Mouse (Mus musculus) forelimb bud, embryonic 11.5 days (tissue): Measurements from ENCODE around the gene Afp.

ENCODE experiments used
- DNase-seq: peaks from one replicate; pipeline ENCODE4 v3.0.0-alpha.2; 2012; ENCODE audit warnings: low read depth, low spot score

Afp gene

DNA sequence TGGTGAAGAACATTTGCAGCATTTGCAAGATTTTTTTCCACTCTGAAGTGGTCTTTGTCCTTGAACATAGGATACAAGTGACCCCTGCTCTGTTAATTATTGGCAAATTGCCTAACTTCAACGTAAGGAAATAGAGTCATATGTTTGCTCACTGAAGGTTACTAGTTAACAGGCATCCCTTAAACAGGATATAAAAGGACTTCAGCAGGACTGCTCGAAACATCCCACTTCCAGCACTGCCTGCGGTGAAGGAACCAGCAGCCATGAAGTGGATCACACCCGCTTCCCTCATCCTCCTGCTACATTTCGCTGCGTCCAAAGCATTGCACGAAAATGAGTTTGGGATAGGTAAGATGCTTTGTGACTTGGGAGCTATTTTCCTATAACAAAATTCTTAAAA is at the start of gene Afp:
Gene Afp (plus strand): TSS at position 220 of the 400 bp plus-strand sequence.
- DNase-seq = no peak

DNA sequence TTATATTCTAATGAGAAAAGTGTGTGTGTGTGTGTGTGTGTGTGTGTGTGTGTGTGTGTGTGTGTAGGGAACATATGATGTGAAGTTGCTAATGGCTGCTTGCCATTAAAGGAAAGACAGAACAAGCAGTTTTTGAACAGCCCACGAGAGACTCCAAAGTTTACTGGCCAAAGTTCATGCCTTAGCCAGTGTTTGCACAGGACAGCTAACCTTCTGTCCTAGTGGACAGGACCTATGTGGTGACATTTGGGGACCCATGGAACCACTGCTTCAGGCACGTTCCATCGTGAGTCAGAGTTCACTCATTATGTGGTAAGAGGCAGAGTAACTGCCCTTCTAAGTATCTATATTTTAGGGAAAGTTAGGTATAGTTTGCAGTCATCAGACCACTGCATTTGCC is 43.0 kb upstream of the Afp start:
- no peak for DNase-seq

DNA sequence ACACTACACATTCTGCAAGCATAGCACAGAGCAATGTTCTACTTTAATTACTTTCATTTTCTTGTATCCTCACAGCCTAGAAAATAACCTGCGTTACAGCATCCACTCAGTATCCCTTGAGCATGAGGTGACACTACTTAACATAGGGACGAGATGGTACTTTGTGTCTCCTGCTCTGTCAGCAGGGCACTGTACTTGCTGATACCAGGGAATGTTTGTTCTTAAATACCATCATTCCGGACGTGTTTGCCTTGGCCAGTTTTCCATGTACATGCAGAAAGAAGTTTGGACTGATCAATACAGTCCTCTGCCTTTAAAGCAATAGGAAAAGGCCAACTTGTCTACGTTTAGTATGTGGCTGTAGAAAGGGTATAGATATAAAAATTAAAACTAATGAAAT is 40.6 kb upstream of the Afp start:
- no peak for DNase-seq

DNA sequence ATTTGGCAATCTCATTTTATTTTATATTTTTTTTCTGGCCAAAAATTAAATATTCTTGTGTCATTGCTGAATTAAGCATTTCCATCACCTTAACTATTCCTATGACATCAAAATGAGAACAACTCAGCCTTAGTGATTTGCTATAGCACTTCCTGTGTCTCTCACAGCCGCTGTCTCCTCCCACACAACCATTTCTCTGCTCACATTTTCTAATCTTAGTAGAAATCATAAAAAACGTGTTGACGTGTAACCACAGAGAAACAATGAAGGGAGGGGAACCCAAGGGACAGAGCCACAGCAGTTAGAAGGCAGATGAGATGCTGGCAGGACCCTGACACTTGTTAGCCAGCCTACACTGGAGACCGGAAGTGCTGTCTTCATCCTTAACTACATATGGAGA is 37.8 kb upstream of the Afp start:
- DNase-seq = no peak

DNA sequence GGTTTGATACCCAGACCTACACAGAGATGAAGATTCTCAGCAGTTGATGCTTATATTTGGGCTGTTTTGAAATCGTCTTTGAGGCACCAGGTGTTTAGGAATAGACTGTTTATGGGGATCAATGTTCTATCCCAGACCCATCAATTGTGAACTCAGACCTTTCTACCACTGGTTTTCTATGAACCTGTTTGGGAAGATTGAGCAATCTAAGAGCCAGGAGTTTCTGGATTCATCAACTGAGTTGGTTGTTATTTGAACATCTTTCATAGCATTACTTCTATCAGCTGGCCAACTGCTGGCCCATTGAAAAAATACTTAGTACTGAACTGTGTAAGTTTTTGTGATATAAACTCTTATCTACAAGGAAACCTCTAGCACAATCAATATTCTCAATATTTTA is 33.3 kb upstream of the Afp start:
- DNase-seq = no peak

DNA sequence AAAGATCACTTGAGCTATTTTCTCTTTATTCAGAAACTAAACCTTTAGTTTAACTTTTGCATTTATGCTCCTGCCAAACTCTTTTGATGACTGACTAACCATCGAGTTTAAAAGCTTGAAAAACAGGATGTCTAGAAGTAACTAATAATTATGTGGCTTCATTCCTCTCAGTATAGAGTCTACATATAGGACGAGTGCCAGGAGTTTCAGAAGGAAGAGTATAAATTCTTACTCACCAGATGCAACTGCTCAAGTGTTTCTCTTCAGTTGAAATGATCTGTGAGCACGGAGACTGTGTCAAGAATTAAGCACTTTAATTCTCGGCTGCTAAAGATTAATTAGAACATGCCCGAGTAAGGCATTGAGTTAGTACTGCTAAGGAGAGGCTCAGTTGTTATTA is 31.8 kb upstream of the Afp start:
- DNase-seq = no peak

DNA sequence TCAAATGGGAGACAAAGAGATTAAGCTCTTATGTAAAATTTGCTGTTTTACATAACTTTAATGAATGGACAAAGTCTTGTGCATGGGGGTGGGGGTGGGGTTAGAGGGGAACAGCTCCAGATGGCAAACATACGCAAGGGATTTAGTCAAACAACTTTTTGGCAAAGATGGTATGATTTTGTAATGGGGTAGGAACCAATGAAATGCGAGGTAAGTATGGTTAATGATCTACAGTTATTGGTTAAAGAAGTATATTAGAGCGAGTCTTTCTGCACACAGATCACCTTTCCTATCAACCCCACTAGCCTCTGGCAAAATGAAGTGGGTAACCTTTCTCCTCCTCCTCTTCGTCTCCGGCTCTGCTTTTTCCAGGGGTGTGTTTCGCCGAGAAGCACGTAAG is 29.9 kb upstream of the Afp start, which contains the start of gene Alb:
Gene Alb (plus strand): TSS at position 279 of the 400 bp plus-strand sequence.
- DNase-seq = no peak

DNA sequence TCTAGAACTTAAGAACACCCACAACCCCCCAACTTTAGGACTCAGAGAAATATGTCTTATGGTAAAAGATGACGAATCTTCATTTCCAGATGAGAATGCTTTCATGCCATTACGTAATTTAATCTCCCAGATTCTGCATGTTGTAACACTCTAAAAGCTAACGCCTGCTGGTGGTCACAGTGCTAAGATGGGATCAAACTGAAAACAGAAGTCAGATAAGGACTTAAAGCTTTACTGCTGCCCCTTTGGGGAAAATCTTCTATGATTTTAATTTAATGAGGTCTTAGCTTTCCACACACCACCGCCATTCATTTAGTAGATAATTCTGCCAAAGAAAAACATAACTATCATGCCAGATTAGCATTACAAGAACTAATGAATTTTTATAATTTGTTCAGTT is 23.7 kb upstream of the Afp start:
- no peak for DNase-seq

DNA sequence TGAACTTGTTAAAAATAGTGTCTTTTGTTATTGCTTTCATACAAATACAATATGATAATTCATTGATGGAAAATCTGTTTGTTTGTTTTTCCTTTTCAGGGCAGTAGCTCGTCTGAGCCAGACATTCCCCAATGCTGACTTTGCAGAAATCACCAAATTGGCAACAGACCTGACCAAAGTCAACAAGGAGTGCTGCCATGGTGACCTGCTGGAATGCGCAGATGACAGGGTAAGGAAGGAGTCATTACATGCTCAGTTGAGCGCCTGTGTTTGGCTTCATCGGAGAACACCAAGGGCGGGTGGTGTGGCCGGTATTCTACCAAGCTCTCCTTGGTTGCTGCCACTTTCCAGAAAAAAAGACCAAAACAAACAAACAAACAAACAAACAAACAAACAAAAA is 23.3 kb upstream of the Afp start:
- DNase-seq = peak; percentile 64

DNA sequence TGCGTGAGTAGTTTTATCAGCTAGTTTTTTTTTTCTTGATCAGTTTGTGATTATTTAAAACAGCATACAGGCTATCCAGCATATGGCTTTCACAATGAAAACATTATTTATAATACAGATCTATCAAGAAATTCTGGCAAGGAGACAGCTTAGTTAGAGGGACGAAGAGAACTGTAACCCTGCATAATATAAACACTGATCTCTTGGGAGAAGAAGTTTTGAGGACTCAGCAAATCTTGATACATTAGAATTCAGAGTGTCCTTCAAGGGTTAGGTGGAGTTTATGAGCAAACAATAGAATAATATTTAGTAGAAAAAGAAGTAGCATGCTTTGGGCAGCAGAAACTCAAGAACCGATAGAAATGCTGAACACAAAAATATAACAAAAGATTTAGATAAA is 19.7 kb upstream of the Afp start:
- no peak for DNase-seq

DNA sequence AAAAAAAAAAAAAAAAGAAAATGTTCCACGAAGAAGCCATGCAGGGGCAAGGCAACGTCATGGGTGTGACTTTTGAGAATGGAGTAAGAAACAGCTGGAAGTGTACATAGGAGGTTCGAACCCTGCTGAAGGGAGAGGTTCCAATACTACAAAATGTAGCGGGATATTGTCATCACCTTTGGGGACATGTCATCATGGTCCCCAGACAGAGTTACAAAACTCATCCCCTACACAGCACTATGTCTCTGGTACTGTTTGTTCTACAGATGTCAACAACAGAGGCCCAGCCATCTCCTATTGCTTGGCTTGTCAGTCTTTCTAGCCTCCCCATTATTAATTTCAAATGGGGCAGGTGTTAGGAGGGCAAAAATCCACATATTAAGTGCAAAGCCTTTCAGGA is 16.6 kb upstream of the Afp start:
- DNase-seq = no peak

DNA sequence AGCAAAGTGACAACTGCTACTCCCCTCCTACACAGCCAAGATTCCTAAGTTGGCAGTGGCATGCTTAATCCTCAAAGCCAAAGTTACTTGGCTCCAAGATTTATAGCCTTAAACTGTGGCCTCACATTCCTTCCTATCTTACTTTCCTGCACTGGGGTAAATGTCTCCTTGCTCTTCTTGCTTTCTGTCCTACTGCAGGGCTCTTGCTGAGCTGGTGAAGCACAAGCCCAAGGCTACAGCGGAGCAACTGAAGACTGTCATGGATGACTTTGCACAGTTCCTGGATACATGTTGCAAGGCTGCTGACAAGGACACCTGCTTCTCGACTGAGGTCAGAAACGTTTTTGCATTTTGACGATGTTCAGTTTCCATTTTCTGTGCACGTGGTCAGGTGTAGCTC is 16.2 kb upstream of the Afp start:
- DNase-seq = no peak

DNA sequence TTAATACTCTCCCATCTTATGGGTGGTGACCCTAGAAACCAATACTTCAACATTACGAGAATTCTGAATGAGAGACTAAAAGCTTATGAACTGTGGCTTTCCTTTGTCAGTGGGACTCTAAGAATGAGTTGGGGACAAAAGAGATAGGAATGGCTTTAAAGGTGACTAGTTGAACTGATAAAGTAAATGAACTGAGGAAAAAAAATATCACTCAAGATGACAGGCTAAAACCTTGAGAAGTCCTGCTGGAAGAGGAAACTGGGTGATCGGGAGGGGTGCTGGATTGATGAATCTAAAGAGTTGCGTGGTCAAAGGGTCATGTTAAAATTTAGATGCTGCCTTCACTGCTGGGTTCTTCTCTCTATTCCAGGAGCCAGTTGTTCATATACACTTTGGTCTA is 13.8 kb upstream of the Afp start:
- DNase-seq = no peak

DNA sequence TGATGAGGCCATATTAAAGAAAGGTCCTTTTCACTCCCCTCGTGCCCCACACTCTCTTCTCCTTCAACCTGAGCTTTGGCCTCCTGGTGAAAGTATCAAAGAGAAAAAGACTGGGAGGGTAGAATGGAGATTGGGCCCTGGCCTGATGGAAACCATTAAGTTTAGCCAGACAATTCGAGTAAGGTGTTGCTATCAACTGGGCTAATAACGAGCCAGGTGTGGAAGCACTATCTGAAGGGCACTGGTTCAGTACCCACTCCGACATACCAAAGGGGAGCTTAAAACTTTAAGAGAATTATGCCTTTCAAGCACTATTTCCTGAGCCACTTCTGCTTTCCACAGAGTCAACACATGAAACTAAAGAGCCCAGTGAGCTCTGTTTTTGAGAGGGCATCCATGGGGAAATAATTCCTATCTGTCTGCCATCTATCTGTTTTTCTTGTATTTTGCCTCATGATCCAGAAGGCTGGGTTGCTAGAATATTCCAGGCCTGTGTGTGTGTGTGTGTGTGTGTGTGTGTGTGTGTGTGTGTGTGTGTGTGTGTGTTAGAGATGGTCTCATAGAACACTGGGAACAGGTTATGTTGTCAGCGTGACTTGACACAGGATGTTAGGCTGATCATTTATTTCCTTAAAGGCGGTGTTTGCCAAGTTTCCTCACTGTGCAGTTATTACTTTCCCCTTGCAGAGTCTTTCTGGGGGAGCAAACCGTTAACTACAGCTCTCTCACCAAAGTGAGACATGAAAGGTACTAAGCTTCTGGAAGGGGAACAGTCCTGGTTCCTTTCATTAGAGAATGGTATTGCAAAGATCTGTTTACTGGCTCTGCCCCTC is 13.0 kb upstream of the Afp start:
- no peak for DNase-seq

DNA sequence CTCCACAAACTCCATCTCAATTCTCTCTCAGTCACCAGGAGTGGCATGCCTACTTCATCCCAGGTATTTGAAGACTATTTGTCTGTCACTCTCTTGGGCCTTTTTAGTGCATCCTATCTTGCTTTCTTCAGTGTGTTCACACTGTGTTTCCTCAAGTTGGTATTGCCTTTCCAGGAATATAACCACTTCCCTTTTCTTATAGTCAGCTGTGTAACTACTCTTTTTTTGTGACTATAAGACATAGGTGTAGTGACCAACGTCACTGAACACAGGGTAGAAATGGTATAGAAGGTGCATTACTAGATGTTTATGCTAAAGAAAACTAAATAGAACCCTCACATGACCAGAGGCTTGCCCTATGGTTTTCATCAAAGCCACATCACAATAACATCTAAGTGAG is 11.7 kb upstream of the Afp start:
- no peak for DNase-seq

DNA sequence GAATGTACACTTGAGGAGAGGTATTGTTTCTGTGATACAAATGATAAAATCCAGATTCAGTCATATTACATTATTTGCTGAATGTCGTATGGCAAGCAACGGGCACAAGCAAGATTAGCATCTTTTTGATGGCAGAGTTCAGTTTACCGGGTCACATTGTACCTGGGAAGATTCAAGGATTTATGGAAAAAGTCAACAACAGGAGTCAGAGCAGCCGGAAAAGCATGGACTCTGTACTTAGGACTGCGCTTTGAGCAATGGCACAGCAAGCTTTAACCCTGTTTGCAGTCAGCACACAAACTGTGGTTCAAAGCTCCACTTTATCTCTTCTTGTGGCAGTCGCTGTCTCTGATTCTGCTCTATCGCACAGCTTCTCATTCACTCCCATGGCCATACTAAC is 4.9 kb upstream of the Afp start:
- no peak for DNase-seq

DNA sequence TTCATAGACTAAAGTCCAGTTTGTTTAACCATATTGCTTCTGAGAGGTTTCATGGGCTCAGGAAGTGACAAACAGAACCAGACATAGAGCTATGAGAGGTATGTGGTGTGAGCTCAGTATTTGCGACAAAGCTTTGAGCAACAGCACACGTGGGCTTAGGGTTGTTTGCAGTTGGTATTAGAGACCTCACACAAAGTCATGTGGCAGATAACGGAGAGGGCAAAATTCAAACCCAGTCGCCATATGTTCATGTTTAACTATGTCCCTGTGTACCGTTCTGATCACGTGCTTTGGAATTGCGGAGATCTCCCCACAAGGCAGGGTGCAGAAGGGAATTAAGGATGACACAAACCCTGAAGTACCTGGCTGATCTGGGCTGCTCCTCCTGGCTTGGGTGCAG is 2.2 kb upstream of the Afp start:
- no peak for DNase-seq

DNA sequence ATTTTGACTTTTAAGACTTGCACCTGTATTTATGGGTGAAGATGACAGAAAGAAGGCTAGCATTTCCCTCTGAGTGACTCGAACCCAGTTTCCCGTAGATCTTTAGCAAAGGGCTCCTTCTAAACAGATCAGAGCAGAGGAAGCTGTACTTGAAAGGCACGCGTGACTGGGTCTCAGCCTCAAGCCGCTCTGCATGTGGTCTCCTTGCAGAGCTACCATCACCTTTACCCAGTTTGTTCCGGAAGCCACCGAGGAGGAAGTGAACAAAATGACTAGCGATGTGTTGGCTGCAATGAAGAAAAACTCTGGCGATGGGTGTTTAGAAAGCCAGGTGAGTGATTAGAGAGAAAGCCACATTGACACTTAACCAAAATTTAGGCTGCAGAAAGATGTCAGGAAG is 1.9 kb downstream of the Afp start:
- DNase-seq = no peak

DNA sequence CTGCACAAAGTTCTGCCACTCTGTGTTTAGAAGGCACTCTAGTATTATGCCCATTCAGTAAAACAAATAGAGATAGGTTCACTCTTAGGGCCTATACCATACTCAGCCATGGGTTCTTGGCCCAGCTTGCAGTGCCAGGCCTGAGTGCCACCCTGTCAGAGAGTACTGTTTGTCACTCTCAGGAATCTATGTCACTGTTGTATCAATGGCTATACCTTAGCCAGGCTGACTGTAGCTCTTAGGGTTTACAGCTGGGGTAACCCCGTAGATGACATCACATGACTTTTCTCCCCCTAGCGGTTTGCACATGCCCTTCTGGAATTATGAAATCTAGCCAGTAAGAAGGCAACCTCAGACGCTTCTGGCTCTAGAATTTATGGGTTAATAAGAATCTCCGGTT is 3.8 kb downstream of the Afp start:
- DNase-seq = no peak

DNA sequence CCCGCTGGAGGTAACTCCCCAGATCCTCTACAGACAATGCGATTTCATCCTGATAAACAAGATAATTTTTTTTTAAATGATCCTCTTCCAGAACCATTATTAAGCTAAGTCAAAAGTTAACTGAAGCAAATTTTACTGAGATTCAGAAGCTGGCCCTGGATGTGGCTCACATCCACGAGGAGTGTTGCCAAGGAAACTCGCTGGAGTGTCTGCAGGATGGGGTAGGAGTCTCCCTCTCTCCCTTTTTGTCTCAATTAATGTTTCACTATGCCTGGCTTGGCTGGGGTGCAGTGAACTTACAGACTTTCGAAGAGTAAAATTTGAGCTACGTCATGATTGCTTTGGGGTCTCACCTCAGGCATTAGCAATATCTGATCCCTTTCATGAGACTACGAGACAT is 9.0 kb downstream of the Afp start:
- DNase-seq = no peak

DNA sequence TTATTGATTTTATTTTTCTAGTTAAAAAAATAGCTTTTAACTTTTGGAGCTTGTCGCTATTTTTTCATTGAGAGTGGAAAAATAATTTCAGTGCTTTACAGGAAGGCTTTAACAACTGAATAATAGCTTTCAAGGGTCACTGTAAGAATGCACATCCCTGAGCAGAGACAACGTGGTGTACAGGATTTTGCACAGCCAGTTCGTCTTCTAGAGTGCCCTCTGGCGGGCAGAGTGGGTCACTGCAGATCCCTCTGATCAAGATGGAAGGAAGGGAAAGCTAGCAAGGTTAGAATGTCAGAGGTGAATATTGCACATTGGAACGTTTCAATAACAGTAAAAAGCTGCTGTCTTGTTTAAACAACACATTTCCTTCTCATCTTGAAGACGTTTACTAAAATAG is 10.2 kb downstream of the Afp start:
- DNase-seq = peak; percentile 79

DNA sequence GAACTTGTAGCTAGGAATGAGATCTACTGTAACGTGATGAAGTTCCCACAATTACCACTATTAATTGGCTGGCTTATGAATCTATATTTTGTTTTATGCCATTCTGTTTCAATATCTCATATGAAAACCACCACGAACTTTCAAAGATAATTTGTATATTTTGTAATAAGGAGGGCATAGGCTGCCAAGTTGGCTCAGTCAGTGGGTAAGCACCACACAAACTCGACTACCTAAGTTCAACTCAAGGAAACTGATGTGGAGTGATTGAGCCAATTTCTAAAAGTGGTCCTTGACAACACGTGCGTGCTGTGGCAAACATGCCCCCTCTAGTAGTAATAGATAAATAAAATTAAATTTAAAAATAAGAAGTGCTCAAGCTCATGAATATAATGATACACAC is 11.2 kb downstream of the Afp start:
- no peak for DNase-seq

DNA sequence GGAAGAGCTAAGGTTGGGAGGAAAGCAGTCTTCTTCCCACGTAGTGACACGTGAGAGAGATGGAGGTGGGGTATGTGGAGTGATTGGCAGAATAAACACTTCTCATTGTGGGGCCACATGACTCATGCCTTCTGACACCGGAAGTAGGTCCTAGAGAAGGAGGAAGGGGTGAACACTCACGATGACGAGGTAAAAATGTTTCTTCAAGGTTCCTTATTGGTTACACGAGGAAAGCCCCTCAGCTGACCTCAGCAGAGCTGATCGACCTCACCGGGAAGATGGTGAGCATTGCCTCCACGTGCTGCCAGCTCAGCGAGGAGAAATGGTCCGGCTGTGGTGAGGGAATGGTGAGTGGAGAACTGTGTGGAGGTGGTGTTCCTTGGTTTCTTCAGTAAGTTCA is 14.2 kb downstream of the Afp start:
- no peak for DNase-seq

DNA sequence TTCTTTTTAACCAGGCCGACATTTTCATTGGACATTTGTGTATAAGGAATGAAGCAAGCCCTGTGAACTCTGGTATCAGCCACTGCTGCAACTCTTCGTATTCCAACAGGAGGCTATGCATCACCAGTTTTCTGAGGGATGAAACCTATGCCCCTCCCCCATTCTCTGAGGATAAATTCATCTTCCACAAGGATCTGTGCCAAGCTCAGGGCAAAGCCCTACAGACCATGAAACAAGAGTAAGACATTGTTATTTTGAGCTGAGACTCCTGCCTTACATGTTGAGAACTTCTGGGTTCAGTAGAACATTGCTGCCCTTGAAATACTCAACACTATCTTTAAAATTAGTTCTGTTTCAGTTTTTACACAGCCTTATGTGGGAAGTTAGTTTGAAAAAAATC is 16.0 kb downstream of the Afp start:
- DNase-seq = no peak
